Mouse (Mus musculus) CH12.LX (cell line): ENCODE measurements around the gene Ttc13. TPM values are rescaled to one million over a fixed set of nuclear protein-coding genes. Genes with fewer than 3 reads are reported as not detected.

Experiments
- DNase-seq: peaks from one replicate; pipeline ENCODE4 v3.0.0-alpha.2; 2013; ENCODE audit errors: extremely low read depth
- H3K27ac ChIP-seq: 2 replicates; pipeline ENCODE4 v1.5.1; 2012; ENCODE audit warnings: low read depth, mild to moderate bottlenecking, control low read depth, moderate library complexity; ENCODE audit not compliant: insufficient read depth
- H3K27me3 ChIP-seq: replicated peaks from 2 replicates; pipeline ENCODE3; 2012; ENCODE audit warnings: inconsistent platforms
- H3K36me3 ChIP-seq, 2 experiments: replicated peaks in 1 of 2; 2 replicates each; pipeline versions ENCODE3 to v1.6.1; 2012; ENCODE audit warnings: inconsistent platforms in 1 of 2, low read length in 1 of 2, mild to moderate bottlenecking in 1 of 2, mixed read lengths in 1 of 2, moderate library complexity in 1 of 2; ENCODE audit not compliant: control insufficient read depth in 1 of 2, insufficient read depth in 1 of 2
- H3K4me1 ChIP-seq, 2 experiments: 2 replicates each; pipeline ENCODE4 v1.6.1; 2012; ENCODE audit warnings: inconsistent platforms in 1 of 2, moderate library complexity in 1 of 2; ENCODE audit not compliant: insufficient read depth in 2 of 2, control insufficient read depth in 1 of 2
- H3K4me2 ChIP-seq: 2 replicates; pipeline ENCODE4 v1.6.1; 2012; ENCODE audit warnings: low read depth, mild to moderate bottlenecking, control low read depth; ENCODE audit not compliant: poor library complexity, insufficient read depth, severe bottlenecking
- H3K4me3 ChIP-seq, 3 experiments: fragments of 150-350 bp in 1 of 3; sonication (generic) in 1 of 3; replicated peaks in 1 of 3; 2 replicates each; pipeline versions ENCODE3 to v1.5.1; 2011 to 2012; ENCODE audit warnings: low read depth in 2 of 3, low read length in 2 of 3, mild to moderate bottlenecking in 2 of 3, moderate library complexity in 2 of 3, control low read depth in 1 of 3, improper control_type of control experiment in 1 of 3, inconsistent platforms in 1 of 3, mixed read lengths in 1 of 3; ENCODE audit not compliant: poor library complexity in 1 of 3
- H3K79me2 ChIP-seq: replicated peaks from 2 replicates; pipeline ENCODE4 v1.6.1; 2012; ENCODE audit warnings: mild to moderate bottlenecking, moderate library complexity; ENCODE audit not compliant: control insufficient read depth, poor library complexity, insufficient read depth, severe bottlenecking; ENCODE audit errors: extremely low read depth
- H3K9ac ChIP-seq: 2 replicates; pipeline ENCODE4 v1.6.1; 2012; ENCODE audit warnings: low read depth, mild to moderate bottlenecking, control low read depth, moderate library complexity; ENCODE audit not compliant: insufficient read depth
- H3K9me3 ChIP-seq: replicated peaks from 2 replicates; pipeline ENCODE3; 2012; ENCODE audit warnings: low read length, inconsistent platforms, mixed read lengths
- CHD2 ChIP-seq: IDR thresholded peaks from 2 replicates; pipeline ENCODE4 v1.6.1; 2011; ENCODE audit warnings: low read length, improper control_type of control experiment
- ELF1 ChIP-seq: IDR thresholded peaks from 2 replicates; pipeline ENCODE4 v1.6.1; 2014; ENCODE audit warnings: low read depth, mild to moderate bottlenecking, inconsistent platforms, low read length, improper control_type of control experiment
- IRF4 ChIP-seq: IDR thresholded peaks from 2 replicates; pipeline ENCODE4 v1.6.1; 2014; ENCODE audit warnings: low read depth, mild to moderate bottlenecking, inconsistent platforms, low read length, improper control_type of control experiment
- MEF2A ChIP-seq: IDR thresholded peaks from 2 replicates; pipeline ENCODE4 v1.6.1; 2014; ENCODE audit warnings: low read depth, mild to moderate bottlenecking, inconsistent platforms, low read length, improper control_type of control experiment, borderline replicate concordance
- NELFE ChIP-seq: IDR thresholded peaks from 2 replicates; pipeline ENCODE4 v1.6.1; 2011; ENCODE audit warnings: low read depth, low read length, improper control_type of control experiment
- NRF1 ChIP-seq: IDR thresholded peaks from 2 replicates; pipeline ENCODE4 v1.6.1; 2014; ENCODE audit warnings: low read depth, mild to moderate bottlenecking, inconsistent platforms, low read length, improper control_type of control experiment, moderate library complexity
- POLR2A ChIP-seq: IDR thresholded peaks from 2 replicates; pipeline ENCODE4 v1.6.1; 2011; ENCODE audit warnings: low read depth, mild to moderate bottlenecking, improper control_type of control experiment, low read length
- POLR2AphosphoS2 ChIP-seq: IDR thresholded peaks from 2 replicates; pipeline ENCODE4 v1.6.1; 2011; ENCODE audit warnings: low read depth, low read length, improper control_type of control experiment
- RAD21 ChIP-seq: IDR thresholded peaks from 2 replicates; pipeline ENCODE4 v1.6.1; 2011; ENCODE audit warnings: low read depth, mild to moderate bottlenecking, low read length, improper control_type of control experiment, moderate library complexity
- TCF12 ChIP-seq: IDR thresholded peaks from 2 replicates; pipeline ENCODE4 v1.6.1; 2014; ENCODE audit warnings: low read depth, mild to moderate bottlenecking, inconsistent platforms, low read length, improper control_type of control experiment
- UBTF ChIP-seq: IDR thresholded peaks from 2 replicates; pipeline ENCODE4 v1.6.1; 2012; ENCODE audit warnings: low read depth, mild to moderate bottlenecking, inconsistent platforms, low read length, improper control_type of control experiment, moderate library complexity
- dilution Hi-C: fragments of 300-500 bp; cut with MboI; formaldehyde crosslinking; loops from 2 replicates; pipeline ENCODE4 v1.14.3; 2020; ENCODE audit warnings: low sequenced_read_pairs; ENCODE audit not compliant: extremely low pct_unique_long_range_greater_than_20kb, extremely low pct_ligation_motif_present
- in situ Hi-C: fragments of 300-500 bp; cut with MboI; formaldehyde crosslinking; loops from 3 replicates; pipeline ENCODE4 v1.14.3; 2019; ENCODE audit warnings: low sequenced_read_pairs, low pct_ligation_motif_present, low pct_unique_long_range_greater_than_20kb, mixed read lengths
- polyA plus RNA-seq: library from polyadenylated mRNA; unstranded; fragments of >175 nt; gene quantifications from 2 replicates; pipeline ENCODE4 v1.2.1, GENCODE M21; 2012; ENCODE audit warnings: low read depth; ENCODE audit not compliant: insufficient read length
- total RNA-seq, 2 experiments: library from RNA; depleted of rRNA; stranded (reverse); fragments of 300-350 nt in 1 of 2; fragments of >200 nt in 1 of 2; gene quantifications; 2 replicates each; pipeline ENCODE4 v1.2.3; 2012 to 2014

The Ttc13 gene
- total and polyA plus RNA-seq, 3 experiments = 30.8 to 33.6 (median 33.5) TPM

- TF ChIP-seq IRF4 = peak; percentile 63
Observed at GRCm38 (mm10) chr8:124752325-124752862, 30.6 kb upstream of the Ttc13 start (continued).

GRCm38 (mm10) chr8:124751709-124752173 lies 30.0 kb upstream of the Ttc13 start, which contains the start of gene Fam89a:
Gene Fam89a, minus strand, starts transcription at chr8:124751832.
- DNase-seq = peak; percentile 65
- TF ChIP-seq NELFE (0 out of 2 replicates have a peak, but pooled peaks have one; percentile 53), MEF2A (no peak), POLR2AphosphoS2 (no peak), CHD2 (no peak), TCF12 (0 out of 2 replicates have a peak, but pooled peaks have one; percentile 28), ELF1 (peak; percentile 55; the same call in 1 of the 2 replicates), NRF1 (peak; percentile 72), POLR2A (peak; percentile 63; the same call in 1 of the 2 replicates), UBTF (0 out of 2 replicates have a peak, but pooled peaks have one; percentile 16)
- peak within 1 kb of the TSS; percentile 50 for H3K9ac ChIP-seq

GRCm38 (mm10) chr8:124751191-124751590 lies 29.4 kb upstream of the Ttc13 start:
- Histone ChIP-seq H3K27ac (no peak overlapping the region), H3K9me3 (peaks cover 4% of the 10 kb centered on the region), H3K4me1 (peaks cover 18 to 60% of the 10 kb centered on the region in 2 experiments), H3K4me3 (peak overlapping the region; percentile 60 to 77 (median 68)), H3K4me2 (peak overlapping the region; percentile 35), H3K79me2 (no peaks in the 10 kb centered on the region), H3K36me3 (peaks cover 0 to 9% of the 10 kb centered on the region in 2 experiments), H3K9ac (peak overlapping the region; percentile 50), H3K27me3 (peaks cover 9% of the 10 kb centered on the region)
- in situ Hi-C loops = no loop called here
- TF ChIP-seq NRF1 (peak; percentile 51; the same call in 1 of the 2 replicates), MEF2A (no peak), UBTF (peak; percentile 30; the same call in 1 of the 2 replicates), RAD21 (no peak)
- dilution Hi-C loops = no loop called here
- no peak for DNase-seq

More at GRCm38 (mm10) chr8:124751709-124752173, 30.0 kb upstream of the Ttc13 start, which contains the start of gene Fam89a:
- H3K27ac ChIP-seq = no peak within 1 kb of the TSS
- H3K4me3 ChIP-seq = peak within 1 kb of the TSS; percentile 60 to 77 (median 68)
- peaks cover 9% of the 10 kb centered on the region for H3K27me3 ChIP-seq
- peaks cover 4% of the 10 kb centered on the region for H3K9me3 ChIP-seq
- H3K4me1 ChIP-seq = peaks cover 18 to 61% of the 10 kb centered on the region in 2 experiments
- dilution Hi-C loops = no loop called here
- H3K4me2 ChIP-seq = peak within 1 kb of the TSS; percentile 58
- in situ Hi-C loops = no loop called here
- H3K79me2 ChIP-seq = no peaks in the 10 kb centered on the region
- H3K36me3 ChIP-seq = peaks cover 0 to 3% of the 10 kb centered on the region in 2 experiments
